Mouse (Mus musculus): ENCODE data around the gene Rgs2. TPM values are rescaled to one million over a fixed set of nuclear protein-coding genes. Genes with fewer than 3 reads are reported as not detected.

The Rgs2 gene
- 30.6 and 37.5 TPM in 2 replicates for polyA plus RNA-seq (2015; fragmentation: Nextera tagmentation; extraction: Ambion mirVana)

DNA sequence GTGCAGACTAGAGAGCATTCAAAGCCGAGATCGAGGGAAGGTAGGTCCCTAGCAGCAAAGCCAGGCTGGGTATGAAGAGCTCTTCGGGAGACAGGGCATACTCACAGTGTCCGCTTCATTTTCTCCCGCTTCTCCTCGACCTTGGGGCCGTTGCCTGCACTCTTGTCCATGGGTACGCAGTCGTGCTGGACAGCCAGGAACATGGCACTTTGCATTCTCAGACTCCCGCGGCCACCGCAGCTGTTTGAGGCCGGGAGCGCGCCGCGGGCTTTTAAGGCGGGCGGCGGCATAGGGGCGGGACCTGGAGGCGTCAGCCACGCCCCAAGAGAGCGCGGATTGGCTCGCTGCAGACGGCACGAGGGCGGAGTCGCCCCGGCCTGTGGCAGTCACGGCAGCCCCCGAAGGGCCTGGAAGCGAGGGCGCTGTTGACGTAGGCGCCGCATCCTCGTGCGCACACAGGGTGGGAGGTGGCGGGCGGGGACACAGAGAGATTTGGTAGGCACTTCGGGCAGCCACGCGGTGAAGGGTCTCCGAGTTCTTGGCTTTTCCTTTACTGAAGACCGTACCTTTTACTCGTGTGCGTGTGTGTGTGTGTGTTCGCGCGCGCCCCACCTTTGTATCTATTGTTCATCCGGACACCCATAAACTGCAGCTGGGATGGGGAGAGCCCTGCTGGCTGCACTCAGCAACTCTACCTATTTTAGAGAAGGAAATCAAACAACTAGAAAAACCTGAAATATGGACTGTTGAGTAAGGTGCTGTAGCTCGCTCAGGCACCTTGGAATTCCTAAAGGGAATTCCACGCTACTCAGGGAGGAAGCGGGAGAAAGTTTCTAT is at the start of gene Rgs2:
Rgs2 (minus strand) TSS at position 258 of the 837 bp plus-strand sequence.
- Histone ChIP-seq H3K27me3 (ENCODE audit: control insufficient read depth, insufficient read depth, low read length) (no peaks in the 10 kb centered on the region), H3K9me3 (replicated peaks; ENCODE audit: control insufficient read depth, low read length) (no peaks in the 10 kb centered on the region), H3K4me1 (ENCODE audit: control insufficient read depth, insufficient read depth, low read length) (peaks cover 8% of the 10 kb centered on the region), H3K9ac (ENCODE audit: low read length) (peak within 1 kb of the TSS; percentile 84), H3K4me3 (ENCODE audit: low read length) (peak within 1 kb of the TSS; percentile 66), H3K4me2 (ENCODE audit: low read depth, low read length) (peak within 1 kb of the TSS; percentile 69), H3K27ac (ENCODE audit: low read length) (peak within 1 kb of the TSS; percentile 77), H3K36me3 (ENCODE audit: control insufficient read depth, insufficient read depth) (no peaks in the 10 kb centered on the region; the same call in 1 of the 2 replicates)
- under 1% methylated on average over 54 of the region's 57 CpGs for WGBS
- ATAC-seq (replicated peaks; ENCODE audit: extremely low read depth, insufficient read depth, low FRiP score), result peak; percentile 99

DNA sequence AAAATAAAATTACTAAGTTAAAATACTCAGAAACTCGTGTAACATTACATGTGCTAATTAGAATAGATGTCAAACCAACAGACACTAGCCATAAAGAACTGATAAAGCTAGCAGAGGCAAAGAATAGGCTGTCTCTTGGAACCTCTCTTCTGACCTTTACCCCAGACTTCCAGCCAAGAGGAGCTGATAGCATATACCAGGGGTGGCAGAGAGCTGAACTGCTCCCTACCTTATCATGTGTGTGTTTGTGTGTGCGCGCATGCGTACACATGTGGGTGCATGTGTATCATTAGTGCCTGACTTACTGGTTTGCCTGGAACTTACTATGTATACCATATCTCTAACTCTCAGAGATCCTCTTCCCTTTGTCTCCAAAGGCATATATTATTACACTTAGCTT is 49.4 kb upstream of the Rgs2 start:
- Histone ChIP-seq H3K27me3 (ENCODE audit: control insufficient read depth, insufficient read depth, low read length) (no peaks in the 10 kb centered on the region), H3K9me3 (replicated peaks; ENCODE audit: control insufficient read depth, low read length) (no peaks in the 10 kb centered on the region), H3K27ac (ENCODE audit: low read length) (no peak overlapping the region), H3K4me1 (ENCODE audit: control insufficient read depth, insufficient read depth, low read length) (no peaks in the 10 kb centered on the region), H3K36me3 (ENCODE audit: control insufficient read depth, insufficient read depth) (no peaks in the 10 kb centered on the region), H3K4me3 (ENCODE audit: low read length) (no peak overlapping the region), H3K9ac (ENCODE audit: low read length) (no peak overlapping the region), H3K4me2 (ENCODE audit: low read depth, low read length) (no peak overlapping the region)
- no peak for ATAC-seq (replicated peaks; ENCODE audit: extremely low read depth, insufficient read depth, low FRiP score)
- 73% methylated on average over 4 of the region's 4 CpGs for WGBS

- Histone ChIP-seq H3K27ac (ENCODE audit: low read length) (no peak overlapping the region; the same call in 1 of the 2 replicates), H3K4me2 (ENCODE audit: low read depth, low read length) (no peak overlapping the region), H3K27me3 (ENCODE audit: control insufficient read depth, insufficient read depth, low read length) (no peaks in the 10 kb centered on the region), H3K4me3 (ENCODE audit: low read length) (no peak overlapping the region), H3K9ac (ENCODE audit: low read length) (no peak overlapping the region), H3K4me1 (ENCODE audit: control insufficient read depth, insufficient read depth, low read length) (no peaks in the 10 kb centered on the region), H3K9me3 (replicated peaks; ENCODE audit: control insufficient read depth, low read length) (no peaks in the 10 kb centered on the region), H3K36me3 (ENCODE audit: control insufficient read depth, insufficient read depth) (no peaks in the 10 kb centered on the region)
- ATAC-seq (replicated peaks; ENCODE audit: extremely low read depth, insufficient read depth, low FRiP score), result peak; percentile 32; the same call in 1 of the 2 replicates
- WGBS, result 81% methylated on average over 2 of the region's 2 CpGs
Measured at GRCm38 (mm10) chr1:144041826-144042225, 37.9 kb upstream of the Rgs2 start.

DNA sequence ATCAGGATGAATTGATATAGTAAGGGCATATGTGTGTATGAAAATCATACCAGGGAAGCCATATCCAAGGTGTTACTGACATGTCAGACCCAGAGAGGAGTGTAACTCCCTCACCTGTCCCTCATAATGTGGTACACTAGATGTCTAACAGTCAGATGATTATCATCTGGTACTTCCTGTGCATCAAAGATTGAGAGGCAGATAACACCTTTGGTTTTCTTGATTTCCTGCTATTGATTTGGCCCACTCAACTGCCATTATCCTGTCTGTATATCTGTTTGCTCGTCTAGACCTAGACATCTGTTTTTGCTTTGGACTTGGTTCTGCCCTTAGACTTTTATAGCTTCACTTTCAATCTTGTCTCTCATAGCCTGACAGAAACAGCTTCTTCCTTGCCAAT is 29.5 kb upstream of the Rgs2 start:
- no peak for ATAC-seq (replicated peaks; ENCODE audit: extremely low read depth, insufficient read depth, low FRiP score)
- Histone ChIP-seq H3K4me1 (ENCODE audit: control insufficient read depth, insufficient read depth, low read length) (no peaks in the 10 kb centered on the region; the same call in 1 of the 2 replicates), H3K4me2 (ENCODE audit: low read depth, low read length) (no peak overlapping the region), H3K27ac (ENCODE audit: low read length) (no peak overlapping the region), H3K9me3 (replicated peaks; ENCODE audit: control insufficient read depth, low read length) (no peaks in the 10 kb centered on the region), H3K4me3 (ENCODE audit: low read length) (no peak overlapping the region), H3K9ac (ENCODE audit: low read length) (no peak overlapping the region), H3K36me3 (ENCODE audit: control insufficient read depth, insufficient read depth) (no peaks in the 10 kb centered on the region), H3K27me3 (ENCODE audit: control insufficient read depth, insufficient read depth, low read length) (no peaks in the 10 kb centered on the region)
- WGBS, result 67% methylated on average over 1 of the region's 1 CpGs

GRCm38 (mm10) chr1:144030499-144030898 is 26.5 kb upstream of the Rgs2 start:
- ATAC-seq (replicated peaks; ENCODE audit: extremely low read depth, insufficient read depth, low FRiP score), result no peak
- Histone ChIP-seq H3K36me3 (ENCODE audit: control insufficient read depth, insufficient read depth) (no peaks in the 10 kb centered on the region), H3K4me3 (ENCODE audit: low read length) (no peak overlapping the region), H3K27ac (ENCODE audit: low read length) (no peak overlapping the region), H3K9ac (ENCODE audit: low read length) (no peak overlapping the region), H3K9me3 (replicated peaks; ENCODE audit: control insufficient read depth, low read length) (no peaks in the 10 kb centered on the region), H3K27me3 (ENCODE audit: control insufficient read depth, insufficient read depth, low read length) (no peaks in the 10 kb centered on the region), H3K4me1 (ENCODE audit: control insufficient read depth, insufficient read depth, low read length) (no peaks in the 10 kb centered on the region; the same call in 1 of the 2 replicates), H3K4me2 (ENCODE audit: low read depth, low read length) (no peak overlapping the region)
- 52% methylated on average over 6 of the region's 6 CpGs for WGBS

DNA sequence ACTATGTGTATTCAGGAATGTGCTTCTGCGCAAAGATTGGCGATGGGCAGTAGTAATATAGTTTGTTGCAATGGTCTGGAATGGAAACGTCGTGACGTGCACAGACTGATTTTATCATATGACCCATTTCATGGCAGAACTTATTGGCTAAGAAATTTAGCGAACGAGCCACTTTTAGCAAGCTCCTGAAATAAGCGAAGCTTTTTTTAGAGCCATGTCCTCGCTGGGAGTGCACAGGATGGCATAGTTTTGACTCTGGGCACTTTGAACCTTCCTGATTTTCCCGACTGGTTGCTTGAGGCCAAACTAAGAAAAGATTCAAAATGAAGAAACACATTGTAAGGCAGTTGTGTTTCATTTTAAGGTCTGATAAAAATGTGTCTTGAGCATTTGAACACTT is 25.7 kb upstream of the Rgs2 start:
- Histone ChIP-seq H3K36me3 (ENCODE audit: control insufficient read depth, insufficient read depth) (no peaks in the 10 kb centered on the region), H3K27ac (ENCODE audit: low read length) (no peak overlapping the region), H3K4me3 (ENCODE audit: low read length) (no peak overlapping the region), H3K4me2 (ENCODE audit: low read depth, low read length) (no peak overlapping the region), H3K4me1 (ENCODE audit: control insufficient read depth, insufficient read depth, low read length) (no peaks in the 10 kb centered on the region; the same call in 1 of the 2 replicates), H3K27me3 (ENCODE audit: control insufficient read depth, insufficient read depth, low read length) (no peaks in the 10 kb centered on the region), H3K9ac (ENCODE audit: low read length) (no peak overlapping the region), H3K9me3 (replicated peaks; ENCODE audit: control insufficient read depth, low read length) (no peaks in the 10 kb centered on the region)
- 85% methylated on average over 10 of the region's 10 CpGs for WGBS
- no peak for ATAC-seq (replicated peaks; ENCODE audit: extremely low read depth, insufficient read depth, low FRiP score)

- Histone ChIP-seq H3K4me2 (ENCODE audit: low read depth, low read length) (no peak overlapping the region), H3K36me3 (ENCODE audit: control insufficient read depth, insufficient read depth) (no peaks in the 10 kb centered on the region), H3K27me3 (ENCODE audit: control insufficient read depth, insufficient read depth, low read length) (no peaks in the 10 kb centered on the region), H3K27ac (ENCODE audit: low read length) (peak overlapping the region; percentile 66), H3K9me3 (replicated peaks; ENCODE audit: control insufficient read depth, low read length) (no peaks in the 10 kb centered on the region), H3K4me3 (ENCODE audit: low read length) (no peak overlapping the region), H3K9ac (ENCODE audit: low read length) (no peak overlapping the region), H3K4me1 (ENCODE audit: control insufficient read depth, insufficient read depth, low read length) (peaks cover 10% of the 10 kb centered on the region)
- WGBS, result 34% methylated on average over 7 of the region's 7 CpGs
- ATAC-seq (replicated peaks; ENCODE audit: extremely low read depth, insufficient read depth, low FRiP score), result 0 out of 2 replicates have a peak, but pooled peaks have one; percentile 49
Measured at GRCm38 (mm10) chr1:144018417-144018958, 14.5 kb upstream of the Rgs2 start.

GRCm38 (mm10) chr1:144013913-144014312 is 10.0 kb upstream of the Rgs2 start:
- no peak overlapping the region for H3K4me3 ChIP-seq (ENCODE audit: low read length)
- no peaks in the 10 kb centered on the region for H3K9me3 ChIP-seq (replicated peaks; ENCODE audit: control insufficient read depth, low read length)
- no peak for ATAC-seq (replicated peaks; ENCODE audit: extremely low read depth, insufficient read depth, low FRiP score)
- H3K4me2 ChIP-seq (ENCODE audit: low read depth, low read length), result no peak overlapping the region
- no peaks in the 10 kb centered on the region for H3K36me3 ChIP-seq (ENCODE audit: control insufficient read depth, insufficient read depth)
- H3K27me3 ChIP-seq (ENCODE audit: control insufficient read depth, insufficient read depth, low read length), result no peaks in the 10 kb centered on the region
- no peak overlapping the region for H3K27ac ChIP-seq (ENCODE audit: low read length)
- H3K9ac ChIP-seq (ENCODE audit: low read length), result no peak overlapping the region
- H3K4me1 ChIP-seq (ENCODE audit: control insufficient read depth, insufficient read depth, low read length), result peaks cover 4% of the 10 kb centered on the region; the same call in 1 of the 2 replicates

DNA sequence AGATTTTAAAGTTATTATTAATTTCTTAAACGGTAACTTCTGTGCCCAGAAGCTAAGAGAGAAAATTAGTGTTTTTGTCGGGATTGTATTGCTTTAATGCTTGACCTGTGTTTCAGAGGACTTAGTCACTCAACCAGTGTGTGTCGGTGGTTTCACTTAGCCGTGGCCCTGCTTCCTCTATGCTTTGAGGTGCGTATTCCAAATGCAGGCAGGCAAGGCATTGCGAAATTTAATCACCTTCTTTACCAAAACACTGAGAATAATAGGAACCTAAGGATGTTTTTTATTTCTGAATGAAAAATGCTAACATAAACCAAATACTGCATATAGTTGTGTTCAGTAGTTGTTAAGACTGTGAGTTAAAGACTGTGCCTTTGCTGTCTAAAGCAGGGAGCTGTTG is 3.4 kb upstream of the Rgs2 start:
- 75% methylated on average over 6 of the region's 6 CpGs for WGBS
- Histone ChIP-seq H3K4me3 (ENCODE audit: low read length) (no peak overlapping the region), H3K27me3 (ENCODE audit: control insufficient read depth, insufficient read depth, low read length) (no peaks in the 10 kb centered on the region), H3K4me1 (ENCODE audit: control insufficient read depth, insufficient read depth, low read length) (peaks cover 4% of the 10 kb centered on the region; the same call in 1 of the 2 replicates), H3K36me3 (ENCODE audit: control insufficient read depth, insufficient read depth) (no peaks in the 10 kb centered on the region), H3K9me3 (replicated peaks; ENCODE audit: control insufficient read depth, low read length) (no peaks in the 10 kb centered on the region), H3K4me2 (ENCODE audit: low read depth, low read length) (no peak overlapping the region), H3K9ac (ENCODE audit: low read length) (no peak overlapping the region), H3K27ac (ENCODE audit: low read length) (no peak overlapping the region)
- no peak for ATAC-seq (replicated peaks; ENCODE audit: extremely low read depth, insufficient read depth, low FRiP score)
